Mouse (Mus musculus): ENCODE results near the gene Vtn. TPM values are rescaled to one million over a fixed set of nuclear protein-coding genes. Genes with fewer than 3 reads are reported as not detected.

Gene Vtn
- total RNA-seq (2023), result not detected

DNA sequence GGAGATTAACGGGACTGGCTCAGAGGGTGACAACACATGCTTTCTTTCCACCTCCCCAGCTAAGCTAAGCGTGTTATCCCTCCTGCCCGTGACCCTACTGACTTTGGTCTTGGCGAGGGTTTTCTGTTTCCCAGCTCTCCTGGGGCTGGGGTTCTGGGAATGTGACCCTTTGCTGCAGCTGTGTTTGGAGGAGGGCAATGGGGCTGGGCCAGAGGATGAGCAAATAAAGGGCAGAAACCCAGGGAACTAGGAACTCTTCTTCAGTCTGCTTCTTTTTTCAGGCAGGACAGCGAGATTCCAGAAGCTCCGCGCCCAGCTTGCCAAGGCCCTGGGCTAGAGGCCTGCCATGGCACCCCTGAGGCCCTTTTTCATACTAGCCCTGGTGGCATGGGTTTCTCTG, at the start of gene Vtn:
Gene Vtn, plus strand, starts transcription at position 88 of the 400 bp plus-strand sequence.

DNA sequence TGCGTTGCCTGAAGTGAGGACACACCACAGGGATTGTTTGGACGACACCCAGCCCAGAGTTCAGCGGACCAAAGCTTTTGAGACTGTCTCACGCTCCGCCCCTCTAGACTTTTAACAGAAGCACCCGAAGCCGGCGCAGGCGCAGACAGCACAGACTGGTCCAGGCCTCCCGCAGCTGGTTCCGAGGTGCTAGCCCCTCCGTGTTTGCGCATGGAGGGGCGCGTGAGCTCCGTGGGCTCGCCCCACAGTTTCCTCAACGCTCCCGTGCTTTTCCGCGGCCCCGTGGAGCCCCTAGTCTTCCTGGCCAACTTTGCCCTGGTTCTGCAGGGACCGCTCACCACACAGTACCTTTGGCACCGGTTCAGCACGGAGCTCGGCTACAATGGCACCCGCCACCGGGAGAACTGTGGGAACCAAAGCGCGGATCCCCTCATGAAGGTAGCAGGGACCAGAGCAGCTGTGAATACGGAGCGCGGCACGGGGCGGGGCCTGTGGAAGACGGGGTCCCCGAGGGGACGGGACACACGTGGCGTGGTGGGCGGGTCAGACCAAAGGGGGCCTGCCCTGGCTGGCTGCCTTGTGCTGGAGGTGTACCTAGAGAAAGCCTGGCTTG, 33.2 kb upstream of the Vtn start, which contains the start of gene Slc46a1:
Gene Slc46a1, plus strand, starts transcription at position 130 of the 613 bp plus-strand sequence.

DNA sequence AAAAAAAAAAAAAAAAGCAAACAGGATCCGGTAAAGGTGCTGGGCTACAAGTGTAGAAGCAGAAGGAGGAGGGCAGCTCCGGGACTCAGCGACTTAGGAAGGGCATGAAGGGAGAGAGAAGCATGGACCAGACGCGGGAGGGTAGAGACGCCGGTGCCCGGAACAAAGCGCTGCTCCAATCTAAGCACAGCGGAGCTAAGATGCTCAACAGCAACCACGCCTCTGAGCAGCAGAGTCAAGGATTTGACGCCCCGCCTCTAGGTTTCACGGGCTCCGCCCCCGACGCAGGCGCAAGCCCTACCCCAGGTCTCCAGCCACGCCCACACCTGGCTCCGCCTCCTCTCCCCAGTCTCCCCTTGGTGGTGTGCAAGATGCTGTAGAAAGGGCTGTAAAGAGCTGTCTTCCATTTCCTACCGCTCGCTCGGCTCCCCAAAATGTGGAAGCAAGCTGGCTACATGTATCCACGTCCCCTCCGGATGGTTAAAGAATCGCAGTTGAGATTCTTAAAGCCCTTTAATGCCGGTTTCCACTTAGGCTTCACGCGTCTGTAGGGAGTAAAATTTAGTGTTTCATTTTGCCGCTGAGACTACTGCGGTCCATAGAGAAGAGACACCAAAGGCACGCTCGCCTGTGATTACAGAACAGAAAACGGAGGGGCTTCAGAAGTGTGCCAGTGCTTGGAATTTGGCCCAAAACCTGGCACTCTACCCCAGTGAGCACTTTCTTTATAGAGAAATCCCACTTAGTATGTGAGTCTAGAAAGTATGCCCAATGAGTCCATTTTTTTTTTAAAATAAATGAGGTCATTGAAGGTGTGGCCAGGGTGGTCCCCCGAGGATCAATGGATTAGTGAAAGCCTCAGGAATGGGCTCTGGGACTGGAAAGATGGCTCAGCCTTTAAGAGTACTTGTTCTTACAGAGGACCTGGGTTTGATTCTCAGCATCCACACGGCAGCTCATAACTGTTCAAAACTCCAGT, 1.1 kb upstream of the Vtn start, which contains the start of gene Sarm1:
Gene Sarm1, minus strand, starts transcription at position 211 of the 979 bp plus-strand sequence.

DNA sequence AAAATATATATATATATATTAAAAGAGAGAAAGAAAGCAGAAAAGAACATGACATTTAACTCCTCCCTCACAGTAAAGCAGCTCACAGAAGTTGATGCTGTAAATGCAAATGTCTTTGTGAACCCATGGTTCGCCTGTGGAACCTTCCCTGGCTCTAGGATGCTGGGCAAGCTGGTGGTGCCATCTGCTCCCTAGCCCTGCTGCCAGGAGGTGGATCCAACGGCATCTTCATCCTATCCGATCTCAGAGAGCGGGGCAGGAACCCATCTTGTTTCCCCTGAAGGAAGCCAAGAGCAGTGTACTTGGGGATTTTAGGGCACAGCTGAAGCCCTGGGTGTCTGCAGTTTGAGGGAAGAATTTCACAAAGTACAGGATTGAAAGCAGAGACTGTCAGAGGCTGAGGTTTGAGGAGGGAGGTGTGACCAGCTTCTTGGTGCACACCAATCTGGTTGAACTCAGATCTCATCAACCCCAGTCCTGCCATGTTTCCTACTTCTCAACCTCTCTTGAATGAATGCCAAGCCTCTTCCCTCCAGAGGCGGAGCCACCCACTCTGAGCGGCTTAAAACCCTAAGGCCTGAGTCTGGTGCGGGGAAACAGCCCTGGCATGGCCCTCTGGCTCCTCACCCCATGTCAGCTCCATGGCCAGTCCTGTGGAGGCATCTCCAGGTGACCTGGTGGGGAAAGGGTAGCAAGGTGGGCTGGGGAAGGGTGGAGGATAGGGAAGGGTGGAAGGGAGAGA, 4.2 kb downstream of the Vtn start, which contains the start of gene Sebox:
Gene Sebox, plus strand, starts transcription at position 539 of the 742 bp plus-strand sequence.

DNA sequence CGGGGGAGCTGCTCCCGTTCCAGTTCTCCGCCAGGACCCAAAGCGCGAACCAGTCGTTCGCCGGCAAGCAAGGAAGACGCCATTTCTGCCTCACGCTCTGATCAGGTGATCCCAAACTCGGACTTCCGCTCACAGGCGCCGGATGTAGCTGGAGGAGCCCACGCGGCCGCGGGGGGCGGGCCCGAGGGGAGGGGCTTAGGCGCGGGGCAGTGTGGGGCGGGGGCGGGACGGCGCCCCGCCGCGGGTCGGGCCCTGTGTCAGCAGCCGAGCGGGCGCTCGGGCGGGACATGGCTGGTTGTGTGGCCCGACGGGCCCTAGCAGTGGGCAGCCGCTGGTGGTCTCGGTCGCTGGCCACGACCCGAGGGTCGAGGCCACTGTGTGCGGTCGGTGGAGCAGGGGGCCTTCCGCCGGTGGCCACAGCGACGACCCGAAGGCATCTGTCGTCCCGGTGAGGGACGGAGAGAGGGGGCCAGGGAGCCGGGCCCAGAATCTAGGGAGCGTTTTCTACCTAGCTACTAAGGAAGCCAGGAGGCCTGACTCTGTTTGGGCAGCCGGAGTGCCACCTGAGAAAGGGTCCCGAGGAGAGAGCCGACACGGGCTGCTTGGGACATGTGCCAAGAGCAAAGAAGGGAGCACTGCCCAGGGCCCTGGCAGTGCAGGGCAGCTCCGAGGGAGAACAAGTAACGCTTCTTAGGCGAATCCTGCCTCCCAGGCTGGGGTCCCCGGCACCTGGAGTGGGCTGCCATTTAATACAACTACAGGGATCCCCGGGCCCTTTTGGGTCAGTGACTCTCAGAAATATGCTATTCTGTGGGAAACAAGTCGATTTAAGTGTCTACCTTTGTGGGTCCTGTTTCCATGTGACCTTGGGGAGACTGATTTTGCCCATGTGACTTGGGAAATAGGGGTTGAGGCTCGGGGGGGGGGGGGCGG, 13.4 kb downstream of the Vtn start, which contains the start of the genes Tmem199 and Poldip2:
Gene Tmem199, minus strand, starts transcription at position 148 of the 933 bp plus-strand sequence.
Gene Poldip2, plus strand, starts transcription at position 169 of the 933 bp plus-strand sequence.

DNA sequence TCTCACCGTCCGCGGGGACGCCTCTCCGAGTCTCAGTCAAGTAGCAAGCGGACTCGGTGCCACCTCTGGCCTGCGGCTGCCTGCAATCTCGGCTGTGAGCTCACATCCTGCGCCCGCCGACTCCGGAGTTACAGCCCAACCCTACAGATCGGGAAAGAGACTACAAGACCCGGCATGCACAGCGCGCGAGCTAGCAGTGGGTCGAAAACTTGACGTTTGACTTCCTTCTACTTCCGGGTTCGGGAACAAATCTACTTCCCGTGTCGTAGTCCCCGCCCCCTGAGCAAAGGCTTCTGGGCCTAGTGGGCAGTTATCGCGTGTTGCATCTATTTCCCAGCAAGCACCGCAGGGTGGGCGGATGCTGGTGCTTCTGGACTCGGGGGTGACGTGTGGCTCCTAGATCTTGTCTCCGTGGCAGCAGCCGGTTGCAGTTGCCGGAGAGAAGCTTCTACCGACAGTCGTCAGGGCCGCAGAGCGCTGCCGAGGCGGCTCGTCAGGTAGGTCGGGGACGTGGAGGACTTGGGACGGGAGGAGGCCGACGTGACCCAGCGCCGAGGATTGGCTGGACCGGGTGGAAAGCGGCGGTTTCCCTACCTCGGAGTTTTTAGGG, 37.3 kb downstream of the Vtn start, which contains the start of the genes Tnfaip1 and Ift20:
Gene Tnfaip1, minus strand, starts transcription at position 253 of the 610 bp plus-strand sequence.
Gene Ift20, plus strand, starts transcription at position 282 of the 610 bp plus-strand sequence.

DNA sequence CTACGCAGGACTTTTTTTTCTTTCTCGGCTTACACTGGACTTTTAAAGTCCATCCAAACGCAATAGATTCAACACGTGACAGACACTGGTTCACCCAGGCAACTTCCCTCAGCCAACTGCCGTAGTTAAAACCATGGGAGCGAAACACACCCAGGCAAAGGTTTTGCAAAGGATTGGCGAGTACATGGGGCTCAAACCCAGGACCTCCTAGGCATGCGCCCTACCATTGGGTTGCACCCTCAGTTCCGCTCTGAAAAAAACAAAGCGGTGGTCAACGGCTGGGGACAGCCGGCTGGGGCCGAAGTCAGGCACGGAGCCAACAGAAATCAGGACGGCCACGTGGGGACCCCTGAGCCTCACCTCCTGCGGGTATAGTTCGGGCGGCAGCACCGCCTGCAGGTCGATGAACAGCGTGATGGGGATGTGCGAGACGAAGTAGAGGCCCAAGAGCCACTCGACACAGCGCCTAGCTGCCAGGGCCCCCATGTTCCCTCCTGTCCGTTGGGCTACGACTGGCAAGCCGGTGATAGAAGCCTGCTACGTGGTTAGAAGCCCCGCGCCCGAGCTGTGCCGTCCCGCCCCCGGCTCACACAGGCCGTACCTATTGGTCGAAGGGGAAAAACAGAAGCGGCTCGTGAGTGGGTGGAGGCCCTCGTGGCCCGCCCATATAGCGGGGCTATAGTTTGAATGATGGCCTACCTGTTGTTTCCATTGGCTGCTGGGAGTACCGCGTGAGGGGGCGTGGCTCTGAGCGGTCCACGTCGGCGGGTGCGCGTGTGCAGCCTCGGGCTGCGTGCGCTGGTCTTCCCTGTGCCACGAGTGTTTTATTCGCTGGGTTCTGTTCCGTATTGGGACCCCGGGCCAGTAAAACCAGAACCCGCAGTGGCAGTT, 51.5 kb downstream of the Vtn start, which contains the start of gene Tmem97:
Gene Tmem97, minus strand, starts transcription at position 610 of the 891 bp plus-strand sequence.

Other genes starting within 250 kb of the Vtn start
- gene 2610507B11Rik, start 237.3 kb upstream of the Vtn start, total RNA-seq (2023), result 10 to 100 TPM; 60.2 to 60.8 TPM
- under 1 TPM; 0.26 to 0.68 TPM for gene BC030499, start 208.2 kb upstream of the Vtn start, total RNA-seq (2023)
- gene Spag5, start 197.6 kb upstream of the Vtn start, total RNA-seq (2023), result 10 to 100 TPM; 61.7 to 63.1 TPM
- 1 to 10 TPM; 2.6 to 3.6 TPM for gene Aldoc, start 176.1 kb upstream of the Vtn start, total RNA-seq (2023)
- 10 to 100 TPM; 37.7 to 40.2 TPM for gene Pigs, start 170.7 kb upstream of the Vtn start, total RNA-seq (2023)
- 100 to 1,000 TPM; 106 to 112 TPM for gene Unc119, start 155.6 kb upstream of the Vtn start, total RNA-seq (2023)
- gene Foxn1, start 112.5 kb upstream of the Vtn start, total RNA-seq (2023), result under 1 TPM in 1 of 2 experiments, not detected in 1; 0.15 TPM
- gene Slc13a2, start 76.9 kb upstream of the Vtn start, total RNA-seq (2023), result under 1 TPM in 1 of 2 experiments, not detected in 1; 0.22 TPM
- 1 to 10 TPM in 1 of 2 experiments, under 1 TPM in 1; 0.79 to 2.1 TPM for gene Slc46a1, start 33.4 kb upstream of the Vtn start, total RNA-seq (2023)
- gene Sarm1, start 1.3 kb upstream of the Vtn start, total RNA-seq (2023), result under 1 TPM; 0.29 to 0.35 TPM
- gene Sebox, start 4.4 kb downstream of the Vtn start, total RNA-seq (2023), result not detected
- 1 to 10 TPM; 8.0 to 9.7 TPM for gene Tmem199, start 13.1 kb downstream of the Vtn start, total RNA-seq (2023)
- 10 to 100 TPM; 20.7 to 23.2 TPM for gene Poldip2, start 13.1 kb downstream of the Vtn start, total RNA-seq (2023)
- 1 to 10 TPM; 5.8 to 7.1 TPM for gene Tnfaip1, start 37.2 kb downstream of the Vtn start, total RNA-seq (2023)
- gene Ift20, start 37.3 kb downstream of the Vtn start, total RNA-seq (2023), result 10 to 100 TPM; 30.1 to 31.4 TPM
- 10 to 100 TPM; 11.5 to 11.6 TPM for gene Tmem97, start 51.7 kb downstream of the Vtn start, total RNA-seq (2023)
- gene Nlk, start 198.3 kb downstream of the Vtn start, total RNA-seq (2023), result 10 to 100 TPM; 12.9 to 15.8 TPM